Mouse (Mus musculus) lung, postnatal 14 days (tissue): ENCODE measurements around the gene Olfr970.
"Not testable (repeated sequence)": the region's sequence is repeated elsewhere in the genome, so short reads cannot be mapped to it uniquely, and the experiment has no call there.

Experiments used
- DNase-seq: peaks from one replicate; pipeline ENCODE4 v3.0.0; 2021

The Olfr970 gene

GRCm38 (mm10) chr9:39808560-39808959 lies at the start of gene Olfr970:
Gene Olfr970, plus strand, starts transcription at chr9:39808860.
- DNase-seq: no peak

DNA sequence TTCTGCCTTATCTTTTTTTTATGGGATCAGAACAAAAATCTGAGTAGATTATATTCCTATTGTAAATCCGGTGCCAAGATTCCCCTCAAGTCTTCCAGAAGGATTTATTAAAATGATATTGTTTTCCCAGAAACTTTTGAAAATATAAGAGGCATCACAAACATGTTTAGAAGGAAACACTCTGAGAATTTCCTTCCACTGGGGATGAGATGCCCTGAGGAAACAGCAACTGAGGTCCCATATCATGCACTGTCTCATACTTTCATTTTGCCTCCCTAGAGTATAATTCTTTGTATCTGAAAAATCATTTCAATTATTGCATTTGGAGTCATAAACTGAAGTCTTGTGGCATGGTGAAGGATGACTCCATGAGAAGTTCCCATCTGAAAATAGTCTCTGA lies 25.5 kb upstream of the Olfr970 start, which contains the start of gene Olfr968:
Gene Olfr968 (minus strand): TSS at position 101 of the 400 bp plus-strand sequence.
- DNase-seq: no peak

DNA sequence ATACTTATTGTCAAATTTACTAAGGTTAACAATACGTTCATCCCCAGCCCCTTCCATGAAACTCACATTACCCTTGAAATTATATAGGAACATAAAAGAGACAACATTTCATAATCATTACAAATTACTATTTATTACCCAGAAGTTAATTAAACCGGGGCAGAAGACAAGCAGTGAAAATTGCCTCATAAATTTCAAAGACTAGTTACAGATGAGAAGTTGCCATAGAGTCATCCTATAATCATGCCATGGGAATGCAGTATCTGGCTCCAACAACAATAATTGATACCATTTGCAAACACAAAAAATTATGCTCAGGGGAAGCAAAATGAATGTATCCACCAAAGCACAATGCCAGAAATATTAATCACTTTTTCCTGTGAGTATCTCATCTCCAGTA lies 18.1 kb upstream of the Olfr970 start, which contains the start of gene Olfr969:
Gene Olfr969 (plus strand): TSS at position 388 of the 400 bp plus-strand sequence.
- no peak for DNase-seq

GRCm38 (mm10) chr9:39836576-39836975 lies 27.9 kb downstream of the Olfr970 start, which contains the start of gene Olfr971:
Gene Olfr971, plus strand, starts transcription at chr9:39836876.
- DNase-seq: not testable (repeated sequence)

DNA sequence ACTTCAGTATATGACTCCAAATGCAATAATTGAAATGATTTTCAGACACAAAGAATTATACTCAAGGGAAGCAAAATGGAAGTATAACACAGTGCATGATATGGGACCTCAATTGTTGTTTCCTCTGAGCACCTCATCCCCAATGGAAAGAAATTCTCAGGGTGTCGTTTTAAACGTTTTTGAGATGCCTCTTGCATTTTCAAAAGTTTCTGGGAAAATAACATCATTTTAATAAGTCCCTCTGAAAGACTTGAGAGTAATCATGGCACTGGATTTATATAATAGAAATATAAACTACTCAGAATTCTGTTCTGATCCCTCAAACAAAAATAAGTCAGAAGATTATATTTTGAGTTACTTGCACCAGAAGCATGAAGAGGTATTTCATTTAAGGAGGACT lies 57.5 kb downstream of the Olfr970 start, which contains the start of gene Olfr972:
Gene Olfr972 (plus strand): TSS at position 301 of the 400 bp plus-strand sequence.
- no peak for DNase-seq
